In genomic region chr12:42987018-42987606, GRCm38 (mm10) we compare ENCODE assay signal across 9 mouse cellular contexts.
DNase-seq lines count a peak whose midpoint lies in the region; ATAC-seq and TF ChIP-seq lines count a peak whose summit lies in the region.
"Had no signal": no experiment of that assay in that cellular context is flagged by ENCODE, and none has a peak within 500 bp of the region (broad histone marks: within the 10 kb centered on the region; RNA-seq: fewer than 3 reads in every experiment).

No protein-coding gene starts in this region.

- no peaks in the 10 kb centered on the region for H3K79me2 ChIP-seq in CH12.LX (replicated peaks; ENCODE audit: control insufficient read depth, extremely low read depth, insufficient read depth, poor library complexity, severe bottlenecking)

- no peak for TF ChIP-seq EP300 in CH12.LX (IDR thresholded peaks at IDR 0.05; ENCODE audit: low read length)

- no peak for TF ChIP-seq POLR2A in CH12.LX (IDR thresholded peaks at IDR 0.05; ENCODE audit: low read depth, low read length)

- intact Hi-C loops in heart, postnatal 36 days (cut with DNase I): no loop called here

- peak; percentile 43 for DNase-seq in CH12.LX (ENCODE audit: extremely low read depth)
- peak; percentile 79 for DNase-seq in brain, adult 2 months (ENCODE audit: low read depth, low spot score)
- peak; percentile 18 for DNase-seq in midbrain, embryonic 10.5 days (ENCODE audit: low spot score)
- no peak for DNase-seq in heart, postnatal 36 days
- DNase-seq in testis, postnatal 10 days (ENCODE audit: low spot score): no peak
- no peak for DNase-seq in heart, embryonic 10.5 days (ENCODE audit: low spot score)
- no peak for DNase-seq in kidney, adult 9 months

- H3K27ac ChIP-seq in CH12.LX (ENCODE audit: insufficient read depth, low read depth): no peak overlapping the region
- H3K27ac ChIP-seq in hindbrain, embryonic 12.5 days: no peak overlapping the region
- no peak overlapping the region for H3K27ac ChIP-seq in midbrain, embryonic 10.5 days (replicated peaks)
- H3K27ac ChIP-seq in heart, embryonic 10.5 days: no peak overlapping the region
- H3K27ac ChIP-seq: heart, embryonic 15.5 days had no signal

- no peak overlapping the region for H3K4me3 ChIP-seq in CH12.LX (replicated peaks in 1 of 3; ENCODE audit: low read depth in 2 of 3, low read length in 2 of 3, poor library complexity in 1 of 3)
- no peak overlapping the region for H3K4me3 ChIP-seq in hindbrain, embryonic 12.5 days
- H3K4me3 ChIP-seq in midbrain, embryonic 10.5 days: no peak overlapping the region
- no peak overlapping the region for H3K4me3 ChIP-seq in heart, embryonic 10.5 days
- H3K4me3 ChIP-seq: heart, embryonic 15.5 days had no signal

- peaks cover 0 to 4% of the 10 kb centered on the region in 2 experiments; a peak in 1 of 4 replicates for H3K4me1 ChIP-seq in CH12.LX (ENCODE audit: control insufficient read depth in 1 of 2, insufficient read depth in 2 of 2)
- H3K4me1 ChIP-seq in hindbrain, embryonic 12.5 days: no peaks in the 10 kb centered on the region
- H3K4me1 ChIP-seq in midbrain, embryonic 10.5 days: peaks cover 17% of the 10 kb centered on the region
- no peaks in the 10 kb centered on the region for H3K4me1 ChIP-seq in heart, embryonic 10.5 days
- H3K4me1 ChIP-seq: heart, embryonic 15.5 days had no signal

- peak in 1 of 2 experiments; percentile 58; a peak in 2 of 4 replicates for TF ChIP-seq CTCF in CH12.LX (conservative IDR thresholded peaks at IDR 0.05 in 1 of 2, IDR thresholded peaks at IDR 0.05 in 1 of 2; ENCODE audit: low read depth in 2 of 2, low read length in 2 of 2)

- peak; percentile 66 for TF ChIP-seq RAD21 in CH12.LX (IDR thresholded peaks at IDR 0.05; ENCODE audit: low read depth, low read length)

- 34% methylated on average over 2 of the region's 2 CpGs for WGBS in hindbrain, embryonic 12.5 days
- 28% methylated on average over 2 of the region's 2 CpGs for WGBS in midbrain, embryonic 10.5 days
- 30% methylated on average over 2 of the region's 2 CpGs for WGBS in heart, embryonic 10.5 days

- H3K4me2 ChIP-seq in CH12.LX (ENCODE audit: insufficient read depth, low read depth, poor library complexity, severe bottlenecking): no peak overlapping the region
- H3K4me2 ChIP-seq in hindbrain, embryonic 12.5 days (replicated peaks): no peak overlapping the region
- H3K4me2 ChIP-seq: heart, embryonic 15.5 days had no signal

- in situ Hi-C loops in CH12.LX (cut with MboI; ENCODE audit: low pct_ligation_motif_present, low pct_unique_long_range_greater_than_20kb, low sequenced_read_pairs): loop anchor here (25.0 kb wide), 1 partner anchor 900 kb away; no protein-coding TSS in a partner anchor

- ATAC-seq in hindbrain, embryonic 12.5 days (ENCODE audit: low FRiP score): peak; percentile 74; the same call in 1 of the 2 replicates

- no peaks in the 10 kb centered on the region for H3K36me3 ChIP-seq in CH12.LX (replicated peaks in 1 of 2; ENCODE audit: control insufficient read depth in 1 of 2, insufficient read depth in 1 of 2, low read length in 1 of 2)
- no peaks in the 10 kb centered on the region for H3K36me3 ChIP-seq in hindbrain, embryonic 12.5 days
- no peaks in the 10 kb centered on the region for H3K36me3 ChIP-seq in midbrain, embryonic 10.5 days
- H3K36me3 ChIP-seq in heart, embryonic 10.5 days: no peaks in the 10 kb centered on the region
- H3K36me3 ChIP-seq: heart, embryonic 15.5 days had no signal

- no peak overlapping the region for H3K9ac ChIP-seq in CH12.LX (ENCODE audit: insufficient read depth, low read depth)
- H3K9ac ChIP-seq in hindbrain, embryonic 12.5 days: no peak overlapping the region
- H3K9ac ChIP-seq: heart, embryonic 15.5 days had no signal

- H3K27me3 ChIP-seq in CH12.LX (replicated peaks): no peaks in the 10 kb centered on the region
- H3K27me3 ChIP-seq in hindbrain, embryonic 12.5 days: no peaks in the 10 kb centered on the region
- H3K27me3 ChIP-seq in midbrain, embryonic 10.5 days (ENCODE audit: low read depth, poor library complexity, severe bottlenecking): no peaks in the 10 kb centered on the region
- no peaks in the 10 kb centered on the region for H3K27me3 ChIP-seq in heart, embryonic 10.5 days (ENCODE audit: insufficient read depth, poor library complexity, severe bottlenecking)
- H3K27me3 ChIP-seq: heart, embryonic 15.5 days had no signal

- dilution Hi-C loops in CH12.LX (cut with MboI; ENCODE audit: extremely low pct_ligation_motif_present, extremely low pct_unique_long_range_greater_than_20kb, low sequenced_read_pairs): no loop called here

- H3K9me3 ChIP-seq in CH12.LX (replicated peaks; ENCODE audit: low read length): no peaks in the 10 kb centered on the region
- H3K9me3 ChIP-seq in hindbrain, embryonic 12.5 days (replicated peaks): no peaks in the 10 kb centered on the region
- H3K9me3 ChIP-seq in midbrain, embryonic 10.5 days (replicated peaks): no peaks in the 10 kb centered on the region
- no peaks in the 10 kb centered on the region for H3K9me3 ChIP-seq in heart, embryonic 10.5 days
- H3K9me3 ChIP-seq: heart, embryonic 15.5 days had no signal

TF ChIP-seq in CH12.LX, 34 proteins besides CTCF, POLR2A, EP300 and RAD21:
- TF ChIP-seq NELFE (IDR thresholded peaks at IDR 0.05; ENCODE audit: low read depth, low read length): no peak
- no peak for TF ChIP-seq E2F4 (IDR thresholded peaks at IDR 0.05; ENCODE audit: insufficient replicate concordance, low read depth, low read length)
- no peak for TF ChIP-seq MXI1 (IDR thresholded peaks at IDR 0.05; ENCODE audit: low read depth, low read length)
- peak; percentile 63 for TF ChIP-seq SMC3 (IDR thresholded peaks at IDR 0.05; ENCODE audit: low read depth, low read length)

Comparison
In these comparisons a context has a peak if more than half of its experiments do, and no peak if none do; other contexts are left out.
1. DNase-seq: peak in CH12.LX (single experiment), brain, adult 2 months (single experiment) and midbrain, embryonic 10.5 days (single experiment); none in heart, postnatal 36 days (0 of 2), testis, postnatal 10 days (single experiment), heart, embryonic 10.5 days (single experiment) and kidney, adult 9 months (single experiment).